ENCODE assay signal across 11 mouse cellular contexts in genomic region chr15:95963124-95963482, GRCm38 (mm10).
DNase-seq lines count a peak whose midpoint lies in the region; ATAC-seq and TF ChIP-seq lines count a peak whose summit lies in the region.
"Had no signal": no experiment of that assay in that cellular context is flagged by ENCODE, and none has a peak within 500 bp of the region (broad histone marks: within the 10 kb centered on the region; RNA-seq: fewer than 3 reads in every experiment).

No protein-coding gene starts in this region.

- H3K9me3 ChIP-seq in hindbrain, embryonic 14.5 days (ENCODE audit: control insufficient read depth, low read length), result no peaks in the 10 kb centered on the region
- H3K9me3 ChIP-seq in neural tube, embryonic 15.5 days (replicated peaks), result no peaks in the 10 kb centered on the region

- DNase-seq in layer of hippocampus, adult 2 months (ENCODE audit: low spot score in 2 of 2), result no peak
- DNase-seq in layer of hippocampus, adult 9-10 months (ENCODE audit: low spot score), result no peak
- DNase-seq in hindbrain, embryonic 14.5 days (ENCODE audit: low spot score), result no peak
- no peak for DNase-seq in frontal cortex, postnatal 10 days (ENCODE audit: low spot score in 2 of 2)
- no peak for DNase-seq in thymus, postnatal 10 days (ENCODE audit: low spot score in 2 of 2)
- DNase-seq in gastrocnemius, postnatal 25 days, result no peak
- DNase-seq: lung, embryonic 14.5 days; right cerebral cortex, postnatal 25 days had no signal

- H3K9ac ChIP-seq in hindbrain, embryonic 14.5 days, result no peak overlapping the region
- no peak overlapping the region for H3K9ac ChIP-seq in neural tube, embryonic 15.5 days (replicated peaks)
- H3K9ac ChIP-seq: lung, embryonic 14.5 days had no signal

- no peak overlapping the region for H3K4me3 ChIP-seq in layer of hippocampus, adult 2 months
- no peak overlapping the region for H3K4me3 ChIP-seq in bone marrow macrophage, adult 2 months (ENCODE audit: insufficient read depth, low read length)
- H3K4me3 ChIP-seq in hindbrain, embryonic 14.5 days (replicated peaks; ENCODE audit: low read length), result no peak overlapping the region
- H3K4me3 ChIP-seq in neural tube, embryonic 15.5 days (replicated peaks), result no peak overlapping the region

- no peak for ATAC-seq in hindbrain, embryonic 14.5 days (ENCODE audit: low FRiP score)
- no peak for ATAC-seq in neural tube, embryonic 15.5 days (ENCODE audit: low FRiP score)

- H3K27ac ChIP-seq in layer of hippocampus, adult 2 months, result peak overlapping the region; percentile 83
- H3K27ac ChIP-seq in bone marrow macrophage, adult 2 months (ENCODE audit: insufficient read depth, low read depth, low read length), result peak overlapping the region; percentile 11; the same call in 1 of the 2 replicates
- 0 out of 2 replicates have a peak overlapping the region, but pooled peaks have one; percentile 34 for H3K27ac ChIP-seq in hindbrain, embryonic 14.5 days
- 0 out of 2 replicates have a peak overlapping the region, but pooled peaks have one; percentile 51 for H3K27ac ChIP-seq in neural tube, embryonic 15.5 days (replicated peaks)
- H3K27ac ChIP-seq: kidney, postnatal 0 days had no signal

- TF ChIP-seq CTCF in layer of hippocampus, adult 2 months (conservative IDR thresholded peaks at IDR 0.05), result no peak
- TF ChIP-seq CTCF in bone marrow macrophage, adult 2 months (IDR thresholded peaks at IDR 0.05; ENCODE audit: low read depth, low read length), result no peak

- TF ChIP-seq POLR2A in bone marrow macrophage, adult 2 months (IDR thresholded peaks at IDR 0.05; ENCODE audit: borderline replicate concordance, low read depth, low read length), result no peak

- H3K27me3 ChIP-seq in hindbrain, embryonic 14.5 days (ENCODE audit: control insufficient read depth, insufficient read depth, low read length), result no peaks in the 10 kb centered on the region
- H3K27me3 ChIP-seq in neural tube, embryonic 15.5 days (replicated peaks), result no peaks in the 10 kb centered on the region

- peaks cover 14% of the 10 kb centered on the region; the same call in 1 of the 2 replicates for H3K36me3 ChIP-seq in hindbrain, embryonic 14.5 days (replicated peaks; ENCODE audit: control insufficient read depth, insufficient read depth)
- peaks cover 7% of the 10 kb centered on the region; the same call in 1 of the 2 replicates for H3K36me3 ChIP-seq in neural tube, embryonic 15.5 days

- no peak overlapping the region for H3K4me2 ChIP-seq in hindbrain, embryonic 14.5 days (replicated peaks)
- H3K4me2 ChIP-seq in neural tube, embryonic 15.5 days, result no peak overlapping the region
- H3K4me2 ChIP-seq: lung, embryonic 14.5 days had no signal

- peaks cover 2% of the 10 kb centered on the region for H3K4me1 ChIP-seq in bone marrow macrophage, adult 2 months (ENCODE audit: control insufficient read depth, insufficient read depth, low read length)
- peaks cover 17% of the 10 kb centered on the region for H3K4me1 ChIP-seq in hindbrain, embryonic 14.5 days (replicated peaks; ENCODE audit: control insufficient read depth, insufficient read depth, low read length)
- peaks cover 21% of the 10 kb centered on the region for H3K4me1 ChIP-seq in neural tube, embryonic 15.5 days

- whole genome bisulfite sequencing in hindbrain, embryonic 14.5 days, result 50% methylated on average over 10 of the region's 10 CpGs
- 50% methylated on average over 10 of the region's 10 CpGs for WGBS in neural tube, embryonic 15.5 days

Comparison
In these comparisons a context has a peak if more than half of its experiments do, and no peak if none do; other contexts are left out.
1. H3K27ac ChIP-seq: peak in every context shown above with its lines; median percentile 83 in layer of hippocampus, adult 2 months; 51 in neural tube, embryonic 15.5 days; 34 in hindbrain, embryonic 14.5 days; 11 in bone marrow macrophage, adult 2 months.